Comparison of ENCODE assay signal across 10 mouse cellular contexts in the genomic region with DNA sequence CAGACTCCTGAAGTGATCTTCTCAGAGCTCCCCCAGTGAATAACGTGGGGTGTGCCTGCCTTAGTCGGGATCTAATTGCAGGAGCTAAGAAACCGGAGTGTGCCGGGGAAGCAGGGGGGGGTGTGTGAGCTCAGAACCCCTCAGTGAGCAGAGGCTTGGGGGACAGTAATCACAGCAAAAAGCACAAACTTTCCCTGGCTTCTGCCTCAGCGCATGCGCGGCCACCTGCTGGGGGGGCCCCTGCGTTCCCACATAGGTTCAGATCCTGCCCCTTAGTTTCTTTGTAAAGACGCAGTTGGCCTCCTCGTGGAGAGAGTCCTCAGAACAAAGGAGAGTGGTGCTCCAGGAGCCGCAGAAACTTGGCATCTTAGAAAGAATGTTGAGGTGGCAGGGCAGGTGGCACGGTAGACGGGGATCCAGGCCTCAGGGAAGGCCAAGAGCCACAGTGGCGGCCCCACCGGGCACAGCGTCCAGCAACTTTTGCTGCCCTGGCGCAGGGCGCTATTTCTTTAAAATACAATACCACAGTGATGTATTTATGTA.
DNase-seq lines count a peak whose midpoint lies in the region; ATAC-seq lines count a peak whose summit lies in the region.
"Had no signal": no experiment of that assay in that cellular context is flagged by ENCODE, and none has a peak within 500 bp of the region (broad histone marks: within the 10 kb centered on the region; RNA-seq: fewer than 3 reads in every experiment).

No protein-coding gene starts in this region.

- H3K36me3 ChIP-seq in heart, embryonic 12.5 days, result no peaks in the 10 kb centered on the region
- no peaks in the 10 kb centered on the region for H3K36me3 ChIP-seq in hindbrain, embryonic 12.5 days
- no peaks in the 10 kb centered on the region for H3K36me3 ChIP-seq in midbrain, embryonic 10.5 days

- peak overlapping the region; percentile 29 for H3K4me3 ChIP-seq in heart, embryonic 12.5 days
- H3K4me3 ChIP-seq in hindbrain, embryonic 12.5 days, result no peak overlapping the region; the same call in 1 of the 2 replicates
- H3K4me3 ChIP-seq in midbrain, embryonic 10.5 days, result peak overlapping the region; percentile 45; the same call in 1 of the 2 replicates

- peaks cover 11% of the 10 kb centered on the region for H3K4me1 ChIP-seq in heart, embryonic 12.5 days (replicated peaks)
- peaks cover 27% of the 10 kb centered on the region for H3K4me1 ChIP-seq in hindbrain, embryonic 12.5 days
- H3K4me1 ChIP-seq in midbrain, embryonic 10.5 days, result peaks cover 28% of the 10 kb centered on the region

- ATAC-seq in heart, embryonic 12.5 days (ENCODE audit: insufficient number of reproducible peaks, low FRiP score), result no peak
- ATAC-seq in hindbrain, embryonic 12.5 days (ENCODE audit: low FRiP score), result 0 out of 2 replicates have a peak, but pooled peaks have one; percentile 20

- peaks cover 63% of the 10 kb centered on the region for H3K27me3 ChIP-seq in heart, embryonic 12.5 days (replicated peaks)
- peaks cover 9% of the 10 kb centered on the region; the same call in 1 of the 2 replicates for H3K27me3 ChIP-seq in hindbrain, embryonic 12.5 days
- peaks cover 73% of the 10 kb centered on the region for H3K27me3 ChIP-seq in midbrain, embryonic 10.5 days (ENCODE audit: low read depth, poor library complexity, severe bottlenecking)

- peak overlapping the region; percentile 82 for H3K4me2 ChIP-seq in heart, embryonic 12.5 days
- peak overlapping the region; percentile 55 for H3K4me2 ChIP-seq in hindbrain, embryonic 12.5 days (replicated peaks)

- no peaks in the 10 kb centered on the region for H3K9me3 ChIP-seq in heart, embryonic 12.5 days (replicated peaks)
- H3K9me3 ChIP-seq in hindbrain, embryonic 12.5 days (replicated peaks), result no peaks in the 10 kb centered on the region
- H3K9me3 ChIP-seq in midbrain, embryonic 10.5 days (replicated peaks), result no peaks in the 10 kb centered on the region

- 44% methylated on average over 18 of the region's 18 CpGs for WGBS in heart, embryonic 12.5 days
- 23% methylated on average over 18 of the region's 18 CpGs for WGBS in hindbrain, embryonic 12.5 days
- 32% methylated on average over 18 of the region's 18 CpGs for WGBS in midbrain, embryonic 10.5 days

- H3K9ac ChIP-seq in heart, embryonic 12.5 days, result peak overlapping the region; percentile 28; the same call in 1 of the 2 replicates
- no peak overlapping the region for H3K9ac ChIP-seq in hindbrain, embryonic 12.5 days

- H3K27ac ChIP-seq in heart, embryonic 12.5 days (ENCODE audit: poor library complexity, severe bottlenecking), result no peak overlapping the region
- H3K27ac ChIP-seq in hindbrain, embryonic 12.5 days, result peak overlapping the region; percentile 23; the same call in 1 of the 2 replicates
- H3K27ac ChIP-seq in midbrain, embryonic 10.5 days (replicated peaks), result peak overlapping the region; percentile 65

- no peak for DNase-seq in heart, adult 11 months
- peak; percentile 67 for DNase-seq in cerebellum, adult 9-11 months
- no peak for DNase-seq in midbrain, embryonic 10.5 days (ENCODE audit: low spot score)
- DNase-seq in MN1 (ENCODE audit: low spot score), result no peak
- no peak for DNase-seq in testis, postnatal 10 days (ENCODE audit: low spot score)
- no peak for DNase-seq in adrenal gland, postnatal 36 days
- DNase-seq: layer of hippocampus, postnatal 36 days; thymus, adult 2 months had no signal
